Mouse (Mus musculus) layer of hippocampus, postnatal 14 days (tissue): ENCODE results near the gene Fscn2. TPM values are rescaled to one million over a fixed set of nuclear protein-coding genes. Genes with fewer than 3 reads are reported as not detected.
A peak's percentile ranks its signal among the peaks of the same experiment; 100 is the strongest.

Source experiments
- DNase-seq, 2 experiments: peaks; one replicate each; pipeline ENCODE4 v3.0.0; 2021 to 2022; ENCODE audit warnings: low spot score in 2 of 2, mixed read lengths in 1 of 2
- long read RNA-seq, 2 experiments: library from polyadenylated mRNA; stranded (forward); transcript quantifications; one replicate each; pipeline ENCODE4 v2.0.0; 2021
- total RNA-seq, 2 experiments: library from RNA; stranded (reverse); gene quantifications; 2 replicates each; pipeline ENCODE4 v1.2.3; 2021

Gene Fscn2
- total RNA-seq = under 1 TPM; 0.48 to 0.67 TPM
- long read RNA-seq, experiment 1 = 0 reads
- long read RNA-seq, experiment 2, partial matches to known transcripts = 0 of 1 reads
- long read RNA-seq, experiment 2, other reads (novel, unspliced or antisense) = 0 of 1 reads

- no peak for DNase-seq
Observed at GRCm38 (mm10) chr11:120361295-120361694, at the start of gene Fscn2. TSS of gene Fscn2 (plus strand) at chr11:120361534.

- no peak for DNase-seq
Observed at GRCm38 (mm10) chr11:120311561-120311960, 49.8 kb upstream of the Fscn2 start.

GRCm38 (mm10) chr11:120312069-120312468, 49.3 kb upstream of the Fscn2 start:
- no peak for DNase-seq

GRCm38 (mm10) chr11:120313906-120314685, 47.2 kb upstream of the Fscn2 start:
- DNase-seq = no peak

GRCm38 (mm10) chr11:120314721-120315415, 46.5 kb upstream of the Fscn2 start:
- no peak for DNase-seq

- DNase-seq = peak in 1 of 2 experiments; percentile 45
Observed at GRCm38 (mm10) chr11:120315416-120315761, 45.9 kb upstream of the Fscn2 start.

- peak; percentile 92 to 97 for DNase-seq
Observed at GRCm38 (mm10) chr11:120315832-120316689, 45.3 kb upstream of the Fscn2 start.

- no peak for DNase-seq
Observed at GRCm38 (mm10) chr11:120316690-120317254, 44.6 kb upstream of the Fscn2 start.

GRCm38 (mm10) chr11:120317456-120317855, 43.9 kb upstream of the Fscn2 start:
- no peak for DNase-seq

GRCm38 (mm10) chr11:120319310-120319709, 42.0 kb upstream of the Fscn2 start:
- no peak for DNase-seq

- no peak for DNase-seq
Observed at GRCm38 (mm10) chr11:120320156-120320555, 41.2 kb upstream of the Fscn2 start.

- no peak for DNase-seq
Observed at GRCm38 (mm10) chr11:120335431-120336021, 25.8 kb upstream of the Fscn2 start.

- no peak for DNase-seq
Observed at GRCm38 (mm10) chr11:120337447-120337846, 23.9 kb upstream of the Fscn2 start.

- DNase-seq = no peak
Observed at GRCm38 (mm10) chr11:120338786-120339185, 22.5 kb upstream of the Fscn2 start.

- DNase-seq = no peak
Observed at GRCm38 (mm10) chr11:120339978-120340513, 21.3 kb upstream of the Fscn2 start.

- DNase-seq = no peak
Observed at GRCm38 (mm10) chr11:120341661-120342060, 19.7 kb upstream of the Fscn2 start.

- DNase-seq = no peak
Observed at GRCm38 (mm10) chr11:120342656-120343160, 18.6 kb upstream of the Fscn2 start.

- DNase-seq = no peak
Observed at GRCm38 (mm10) chr11:120343519-120344309, 17.6 kb upstream of the Fscn2 start.

GRCm38 (mm10) chr11:120344310-120344920, 16.9 kb upstream of the Fscn2 start:
- DNase-seq = no peak
